Mouse (Mus musculus) frontal cortex, adult (tissue): ENCODE results near the gene Tctn1.

Experiments used
- ATAC-seq: cut with Nextera tagmentation; 2 replicates; pipeline ENCODE4 v1.9.2; 2017; ENCODE audit warnings: mild to moderate bottlenecking, moderate library complexity, mixed read lengths; ENCODE audit not compliant: low TSS enrichment

Gene Tctn1

DNA sequence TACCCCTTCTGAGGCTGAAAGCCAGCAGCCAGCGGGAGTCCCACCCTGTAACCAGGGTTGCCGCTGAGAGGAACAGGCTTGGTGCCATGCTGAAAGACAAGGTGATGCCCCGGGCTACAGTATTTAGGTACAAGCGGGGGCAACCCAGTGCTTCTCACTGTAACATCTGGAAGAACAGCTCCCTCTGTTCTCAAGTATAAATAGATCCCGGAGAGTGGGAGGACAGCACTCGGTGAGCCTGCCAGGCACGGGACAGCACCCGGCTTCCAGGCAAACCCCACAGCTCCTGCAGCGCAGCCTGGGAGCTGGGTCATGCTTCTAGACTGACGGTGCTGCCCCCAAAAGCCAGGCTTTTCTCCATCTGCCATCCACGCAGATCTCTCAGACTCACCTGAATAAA is 16.7 kb downstream of the Tctn1 start:
- peak; percentile 72; the same call in 1 of the 2 replicates for ATAC-seq

DNA sequence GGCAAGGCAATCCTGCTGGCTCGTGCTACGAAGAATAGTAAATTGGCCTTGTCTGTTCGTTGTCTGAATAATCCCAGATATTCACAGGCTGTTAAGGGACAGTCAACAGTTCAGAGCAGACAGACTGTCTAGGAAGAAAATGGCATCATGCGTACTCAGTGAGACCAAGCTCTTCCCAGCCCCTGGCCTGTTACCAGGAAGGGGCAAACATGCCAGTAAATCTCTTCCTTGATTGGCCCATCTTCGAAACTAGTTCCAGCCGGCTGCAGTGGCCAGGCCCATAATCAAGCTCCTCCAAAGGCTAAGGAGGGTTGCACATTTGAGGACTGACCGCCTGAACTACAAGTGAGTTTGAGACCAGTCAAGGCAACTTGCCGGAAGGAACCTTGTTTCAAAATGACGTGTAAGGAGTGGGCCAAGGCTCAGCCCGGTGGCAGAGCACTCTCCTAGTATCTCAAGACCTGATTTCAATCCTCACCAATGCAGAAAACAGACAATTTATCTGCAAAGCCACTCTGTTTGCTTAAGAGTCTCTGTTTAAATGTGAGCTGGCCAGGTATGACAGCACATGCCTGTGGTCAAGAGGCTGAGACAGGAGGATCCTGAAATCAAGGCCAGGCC is 17.6 kb downstream of the Tctn1 start:
- no peak for ATAC-seq

DNA sequence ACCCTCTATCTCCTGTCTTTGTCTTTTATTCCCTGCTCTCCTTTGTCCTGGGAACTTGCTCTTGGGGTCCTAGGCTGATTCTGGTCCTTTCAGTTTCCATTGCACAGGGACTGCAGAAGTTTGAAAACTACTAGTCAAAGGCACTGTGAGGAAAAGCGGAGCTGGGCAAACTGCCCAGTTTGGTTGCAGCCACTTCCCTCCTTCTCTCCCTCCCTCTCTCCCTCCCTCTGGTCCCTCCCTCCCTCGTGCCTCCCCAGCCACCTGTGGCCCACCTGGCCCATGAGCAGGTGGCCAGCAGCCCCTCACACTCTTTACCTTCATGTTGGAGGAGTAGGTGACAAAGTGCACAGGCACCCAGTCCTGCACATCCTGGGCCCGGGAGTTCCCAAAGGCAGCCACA is 19.1 kb downstream of the Tctn1 start:
- no peak for ATAC-seq

DNA sequence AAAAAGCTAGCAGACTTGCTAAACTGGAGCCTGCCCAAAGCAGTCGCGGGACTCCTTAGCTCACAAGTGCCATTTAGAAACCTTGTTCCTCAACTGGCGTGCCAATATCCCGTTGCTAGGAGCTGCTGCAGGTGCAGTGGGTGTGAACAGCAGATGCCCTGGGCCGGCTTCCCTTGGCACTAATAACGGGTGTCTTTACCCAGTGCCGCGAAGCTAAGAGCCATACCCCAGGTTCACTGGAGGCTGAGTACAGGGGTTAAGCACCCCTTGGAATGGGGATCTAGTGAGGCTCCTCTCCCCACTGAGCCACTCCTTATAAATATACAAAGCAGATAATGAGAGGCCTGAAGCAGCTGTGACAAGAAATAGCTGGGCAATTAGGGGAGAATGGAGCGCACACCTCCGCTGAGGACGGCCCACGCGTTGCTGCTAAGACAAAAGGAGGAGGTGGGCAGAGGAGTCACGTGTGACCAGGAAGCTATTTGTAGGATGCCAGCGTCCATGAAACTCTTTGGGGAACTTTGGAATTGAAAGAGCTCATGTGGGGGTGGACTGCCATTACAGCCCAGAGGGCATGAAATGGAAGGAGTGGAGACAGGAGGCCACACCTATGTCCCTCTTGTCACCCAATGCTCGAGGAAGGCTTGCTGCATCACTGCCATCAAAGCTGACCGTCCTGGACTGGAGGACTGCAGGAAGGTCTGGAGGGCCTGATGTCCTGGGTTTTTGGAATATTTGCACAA is 20.3 kb downstream of the Tctn1 start:
- ATAC-seq = no peak

DNA sequence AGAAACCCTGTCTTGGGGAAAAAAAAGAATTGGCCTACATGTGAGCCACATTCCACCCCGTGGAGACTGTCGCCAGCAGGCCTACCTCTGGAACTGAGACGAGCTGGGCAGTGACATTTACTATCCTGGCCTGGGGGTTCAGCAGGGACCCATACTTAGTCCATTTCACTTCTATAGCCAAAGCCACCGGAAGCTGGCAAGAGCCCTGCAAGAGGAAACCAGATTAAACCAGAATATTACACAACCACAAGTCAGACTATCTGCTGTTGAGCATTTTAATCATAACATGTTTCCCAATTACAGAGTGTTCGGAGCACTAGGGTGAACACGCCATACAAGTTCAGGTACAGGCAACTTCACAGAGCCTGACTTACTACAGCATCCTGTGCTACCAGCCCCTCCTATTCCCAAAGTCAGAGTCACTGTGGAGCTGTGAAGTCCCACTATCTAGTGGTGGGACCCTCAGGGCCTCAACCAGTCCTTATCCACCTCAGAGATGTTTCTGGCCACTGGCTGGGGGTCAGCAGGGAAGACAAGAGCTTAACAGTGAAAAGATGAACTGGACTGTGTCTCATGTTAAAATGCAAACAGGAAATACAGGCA is 21.6 kb downstream of the Tctn1 start:
- no peak for ATAC-seq

DNA sequence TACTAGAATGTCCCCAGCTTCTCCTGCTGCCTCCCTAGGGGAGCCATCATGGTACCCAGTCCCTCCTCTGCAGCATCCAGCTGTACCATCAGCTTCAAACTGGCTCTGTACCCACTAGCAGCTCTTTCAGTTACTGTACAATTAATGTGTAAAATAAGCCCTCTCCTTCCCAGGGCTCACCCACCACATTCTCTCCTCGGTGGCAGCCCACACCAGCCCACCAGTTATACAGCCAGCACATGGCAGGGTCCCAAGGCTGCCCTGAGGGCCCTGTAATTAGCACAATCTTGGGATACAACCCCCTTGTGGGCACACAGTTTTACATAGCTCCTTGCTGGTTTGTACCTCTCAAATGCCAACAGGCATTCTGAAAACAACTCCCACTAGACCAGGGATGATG is 23.3 kb downstream of the Tctn1 start:
- peak; percentile 16; the same call in 1 of the 2 replicates for ATAC-seq

DNA sequence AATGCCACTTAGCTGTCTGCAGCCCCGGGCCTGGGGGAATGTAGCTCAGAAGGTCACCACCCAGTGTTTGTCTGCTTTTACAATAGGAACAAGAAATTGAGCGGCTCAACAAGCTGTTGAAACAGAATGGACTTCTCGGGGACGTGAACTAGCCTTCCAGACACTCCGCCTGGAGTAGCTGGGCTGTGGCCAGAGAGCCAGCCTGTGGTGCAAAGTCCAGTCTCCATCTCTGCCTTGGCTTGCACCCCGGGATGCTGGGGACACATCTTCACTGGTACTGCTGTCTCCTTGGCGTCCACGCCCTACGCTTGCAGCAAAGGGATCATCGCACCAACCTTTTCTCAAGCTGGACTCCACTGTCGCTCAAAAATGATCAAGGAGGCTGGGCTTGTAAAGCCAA is 23.7 kb downstream of the Tctn1 start:
- no peak for ATAC-seq

DNA sequence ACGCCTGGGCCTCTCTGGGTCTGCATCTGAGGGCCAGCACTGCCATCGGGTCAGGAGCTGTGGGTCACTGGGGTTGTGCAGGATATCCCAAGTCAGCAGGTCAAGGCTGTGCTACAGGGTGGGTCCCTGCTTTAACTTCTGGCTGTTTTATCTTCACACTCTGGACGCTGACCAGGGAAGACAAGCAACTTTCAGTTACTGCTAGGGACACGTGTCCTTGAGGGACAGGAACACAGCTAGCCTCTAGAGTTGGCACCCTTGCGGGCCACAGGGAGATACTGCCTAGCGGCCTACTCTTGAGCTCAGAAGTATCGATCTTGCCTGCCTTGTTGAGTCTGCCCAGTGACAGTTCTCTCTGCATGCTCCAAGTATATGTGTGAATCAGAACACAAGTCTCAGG is 24.6 kb downstream of the Tctn1 start:
- ATAC-seq = no peak

DNA sequence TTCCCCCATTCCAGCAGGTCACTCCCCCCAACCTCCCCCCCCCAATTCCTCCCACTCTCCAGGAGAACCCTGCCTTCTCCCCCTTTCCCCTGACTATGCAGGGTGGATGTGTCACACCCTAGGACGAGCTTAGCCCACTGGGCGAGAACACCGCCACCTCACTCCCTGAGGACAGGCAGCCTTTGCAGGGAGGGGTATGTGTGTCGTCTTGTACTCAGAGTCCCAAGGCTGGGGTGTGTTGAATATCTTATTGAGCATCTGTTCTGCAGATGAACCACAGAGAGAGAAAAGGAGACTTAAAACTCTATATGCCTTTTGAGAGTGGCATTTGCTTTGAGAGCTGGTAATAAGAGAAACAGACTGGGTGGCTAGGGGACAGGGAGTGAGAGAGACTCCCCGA is 27.1 kb downstream of the Tctn1 start:
- peak; percentile 70 for ATAC-seq

DNA sequence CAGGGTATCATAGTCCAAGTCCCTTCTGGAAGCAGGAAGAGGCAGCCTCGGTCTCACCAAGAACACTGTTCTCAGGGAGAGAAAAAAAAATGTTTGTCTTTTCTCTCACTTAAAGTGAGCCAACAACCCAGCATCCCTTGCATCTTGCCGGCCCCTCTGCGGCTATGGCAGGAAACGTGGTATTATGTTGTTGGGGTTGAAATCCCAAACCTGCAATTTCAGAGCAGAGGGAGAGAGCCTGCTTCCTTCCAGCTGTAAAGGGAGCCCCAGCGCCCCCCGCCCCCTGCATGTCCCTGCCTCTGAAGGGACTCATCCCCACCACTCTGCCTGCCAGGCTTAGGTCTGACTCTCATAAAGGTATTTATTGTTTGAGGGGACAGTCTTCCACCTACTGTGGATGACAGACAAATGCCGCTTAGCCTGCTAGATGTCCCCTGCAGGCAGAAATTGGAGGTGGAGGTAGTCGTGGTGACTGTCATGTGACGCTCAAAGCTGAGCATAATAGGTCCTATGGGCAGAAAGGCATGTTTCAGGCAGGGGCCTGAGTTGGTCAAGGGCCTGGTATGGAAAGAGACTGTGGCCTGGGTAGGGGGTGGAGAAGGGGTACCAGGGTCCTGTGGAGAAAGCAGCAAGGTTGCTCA is 28.9 kb downstream of the Tctn1 start:
- no peak for ATAC-seq

DNA sequence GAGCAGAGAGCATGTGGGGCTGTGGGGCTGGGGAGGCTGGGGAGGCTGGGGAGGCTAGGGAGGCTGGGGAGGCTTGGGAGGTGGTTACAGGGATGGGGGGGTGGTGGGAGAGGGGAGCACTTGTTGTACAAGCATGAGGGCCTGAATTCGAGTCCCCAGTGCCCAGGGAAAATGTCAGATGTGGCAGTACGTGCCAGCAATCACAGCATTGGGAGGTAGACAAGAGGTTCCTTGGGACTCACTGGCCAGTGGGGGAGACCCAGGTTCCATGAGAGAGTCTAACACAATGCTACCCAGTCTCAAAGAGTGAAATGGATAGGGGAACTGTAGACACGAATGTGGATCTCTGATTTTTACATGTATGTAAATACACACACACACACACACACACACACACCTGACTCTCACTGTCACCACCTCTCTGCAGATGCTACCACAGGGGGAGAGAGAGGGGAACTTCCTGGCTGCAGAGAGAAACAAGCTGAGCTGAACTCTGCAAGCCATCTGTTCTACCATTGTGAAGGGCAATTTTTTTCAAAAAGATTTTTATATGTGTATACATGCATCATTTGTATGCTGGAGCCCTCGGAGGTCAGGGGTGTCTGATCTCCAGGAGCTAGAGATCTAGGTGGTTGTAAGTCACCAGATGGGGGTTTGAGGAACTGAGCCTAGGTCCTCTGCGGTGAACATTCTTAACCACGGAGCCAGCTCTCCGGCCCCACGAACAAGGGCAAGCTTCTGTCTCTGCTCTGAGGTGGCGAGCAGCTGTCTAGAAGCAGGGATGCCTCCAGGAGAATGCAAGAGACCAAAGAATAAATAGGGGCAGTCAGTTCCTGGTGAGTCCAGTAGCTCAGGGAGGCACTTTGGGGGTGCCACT is 29.7 kb downstream of the Tctn1 start:
- ATAC-seq = no peak

DNA sequence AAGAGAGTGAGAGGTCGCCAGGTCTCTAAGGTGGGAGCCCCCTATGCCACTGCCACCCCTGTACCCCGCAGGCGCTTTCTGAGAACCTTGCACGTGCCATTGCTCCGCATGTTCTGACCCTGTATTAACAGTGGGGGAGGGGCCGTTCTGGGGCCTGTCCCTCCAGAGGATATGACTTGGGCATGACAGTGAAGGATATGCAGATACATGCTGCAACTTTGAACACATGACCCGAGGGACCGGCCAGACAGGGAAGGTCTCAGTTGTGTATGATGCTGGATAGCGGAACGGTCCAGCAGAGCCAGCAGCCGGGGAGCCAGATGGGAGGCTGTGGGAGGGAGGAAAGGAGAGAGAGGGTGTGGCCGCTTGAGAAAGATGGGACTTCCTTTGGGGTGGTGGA is 30.6 kb downstream of the Tctn1 start:
- ATAC-seq = peak; percentile 36; the same call in 1 of the 2 replicates

DNA sequence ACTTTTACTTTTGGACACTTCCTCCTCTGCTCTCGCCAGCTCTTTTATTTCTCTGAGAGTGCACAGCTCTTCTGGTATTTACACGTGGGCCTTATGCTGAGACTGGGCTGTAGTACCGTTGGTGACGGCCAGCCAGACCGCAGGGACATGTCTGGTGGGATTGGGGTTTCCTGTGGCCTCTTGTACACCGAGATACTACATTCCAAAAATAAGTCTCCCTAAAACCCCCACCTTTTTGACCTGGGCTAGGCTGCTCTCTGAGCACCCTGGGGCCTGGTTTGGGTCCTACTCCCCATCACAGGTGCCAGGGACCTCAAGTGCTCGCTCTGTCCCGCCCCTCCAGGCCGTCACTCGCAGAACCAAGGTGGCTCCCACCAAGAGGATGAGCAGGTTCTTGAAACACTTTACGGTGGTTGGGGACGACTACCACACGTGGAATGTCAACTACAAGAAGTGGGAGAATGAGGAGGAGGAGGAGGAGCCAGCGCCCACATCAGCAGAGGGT is 31.1 kb downstream of the Tctn1 start:
- ATAC-seq = no peak

DNA sequence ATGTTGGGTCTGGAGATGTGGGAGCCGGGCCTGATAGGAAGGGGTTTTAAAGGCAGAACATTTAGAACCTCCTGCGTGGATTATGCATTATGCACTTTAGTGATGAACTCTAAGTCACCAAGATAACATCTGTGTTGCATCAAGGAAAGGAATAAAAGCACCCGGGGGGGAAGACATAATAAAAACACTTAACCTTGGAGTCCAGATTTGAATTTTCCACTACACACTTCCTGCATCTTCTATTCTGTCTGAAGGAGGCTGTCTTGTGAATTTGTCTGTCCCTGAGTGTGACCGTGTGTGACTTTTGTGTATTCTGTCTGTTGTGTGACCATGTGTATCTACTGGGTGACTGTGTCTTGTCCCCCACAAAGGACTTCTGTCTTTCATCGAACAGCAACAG is 32.3 kb downstream of the Tctn1 start:
- ATAC-seq = no peak

DNA sequence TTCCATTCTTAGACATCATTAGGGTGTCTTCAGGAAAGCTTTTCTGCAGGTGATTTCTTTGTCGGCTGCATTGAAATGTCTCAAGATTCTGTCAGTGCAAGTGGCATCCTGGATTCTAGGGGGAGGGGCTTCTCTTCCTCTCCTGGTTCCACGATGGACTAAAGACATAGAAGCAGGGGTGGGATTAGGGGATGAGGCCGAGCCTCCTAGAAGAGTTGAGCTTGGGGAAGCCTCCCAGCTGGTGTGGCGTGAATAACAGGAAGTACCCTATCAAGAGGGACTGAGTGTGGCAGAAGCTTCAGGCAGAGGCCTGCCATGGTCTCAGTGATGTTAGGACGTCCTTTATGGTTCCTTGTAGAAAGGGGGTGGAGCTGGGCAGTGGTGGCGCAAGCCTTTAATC is 32.8 kb downstream of the Tctn1 start:
- no peak for ATAC-seq

DNA sequence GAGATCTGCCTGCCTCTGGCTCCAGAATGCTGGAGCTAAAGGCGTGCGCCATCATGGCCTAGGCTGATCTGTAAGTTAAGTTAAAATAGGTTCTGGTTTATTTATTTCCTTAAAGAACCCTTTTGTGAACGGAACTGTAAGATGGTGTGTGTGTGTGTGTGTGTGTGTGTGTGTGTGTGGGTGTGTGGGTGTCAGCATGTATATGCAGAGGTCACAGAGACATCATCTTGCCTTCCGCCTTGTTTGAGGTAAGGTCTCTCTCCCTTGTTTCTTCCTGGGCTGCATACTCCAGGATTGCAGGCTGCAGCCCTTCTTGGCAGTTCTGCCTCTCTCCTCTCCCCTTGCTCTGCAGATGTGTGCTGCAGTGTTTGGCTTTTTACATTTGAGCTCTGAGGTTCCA is 33.4 kb downstream of the Tctn1 start:
- ATAC-seq = no peak

DNA sequence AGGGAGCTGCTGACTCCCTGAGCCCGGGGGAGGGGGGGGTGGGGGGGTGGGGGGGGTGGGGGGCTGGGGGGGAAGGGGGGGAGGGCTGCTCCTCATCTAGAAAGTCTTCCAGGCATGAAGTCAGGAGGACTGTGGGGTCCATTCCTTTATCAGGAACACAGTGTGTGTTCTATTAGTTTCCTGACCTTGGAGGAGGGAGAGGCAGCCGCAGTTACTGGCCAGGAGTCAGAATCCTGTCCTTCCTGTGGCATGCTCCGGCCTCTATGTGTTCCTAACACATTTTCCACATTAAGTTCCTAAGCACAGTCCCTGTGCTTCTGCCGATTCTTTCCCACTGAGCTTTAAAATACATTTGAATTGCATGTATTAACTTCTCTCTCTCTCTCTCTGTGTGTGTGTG is 35.5 kb downstream of the Tctn1 start:
- ATAC-seq = no peak

DNA sequence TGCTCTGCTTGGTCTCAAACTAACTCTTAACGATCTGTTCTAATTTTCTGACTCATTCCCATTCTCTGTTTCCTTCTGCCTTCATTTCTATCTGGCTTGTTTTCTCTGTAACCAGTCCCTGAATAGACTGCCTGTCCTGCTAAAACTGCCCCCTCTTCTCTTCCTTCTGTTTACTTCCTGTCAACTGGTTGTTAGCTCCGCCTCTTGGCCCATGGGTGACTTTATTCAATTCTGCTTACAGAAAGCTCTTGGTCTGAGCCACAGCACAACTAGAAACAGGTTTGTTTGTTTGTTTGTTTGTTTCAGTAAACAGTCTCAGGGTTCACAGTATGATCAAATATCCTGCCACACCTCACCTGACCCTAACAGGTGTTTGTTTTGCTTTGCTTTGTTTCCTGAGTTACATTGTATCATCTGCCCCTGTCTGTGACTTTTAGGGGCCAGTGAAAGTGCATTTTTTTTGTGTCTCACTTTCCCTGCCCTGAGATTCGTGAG is 35.9 kb downstream of the Tctn1 start:
- no peak for ATAC-seq

DNA sequence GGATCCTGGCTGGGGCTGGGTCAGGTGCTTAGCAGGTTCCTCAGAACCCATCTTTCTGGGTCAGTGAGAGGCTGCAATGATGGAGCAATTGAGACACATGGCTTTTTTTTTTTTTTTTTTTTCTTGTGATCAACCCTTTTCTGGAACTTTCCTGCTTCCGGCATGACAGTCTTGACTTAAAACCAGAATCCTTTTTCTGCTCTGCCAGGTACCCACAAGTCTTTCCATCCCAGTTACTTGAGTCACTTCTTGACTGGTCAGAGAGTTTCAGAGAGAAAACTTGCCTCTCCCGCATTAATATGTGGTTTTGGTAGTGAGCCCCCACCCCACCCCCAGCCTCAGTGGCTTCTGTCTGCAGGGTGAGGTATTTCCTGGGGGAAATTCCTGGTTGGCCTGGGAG is 40.0 kb downstream of the Tctn1 start:
- no peak for ATAC-seq

DNA sequence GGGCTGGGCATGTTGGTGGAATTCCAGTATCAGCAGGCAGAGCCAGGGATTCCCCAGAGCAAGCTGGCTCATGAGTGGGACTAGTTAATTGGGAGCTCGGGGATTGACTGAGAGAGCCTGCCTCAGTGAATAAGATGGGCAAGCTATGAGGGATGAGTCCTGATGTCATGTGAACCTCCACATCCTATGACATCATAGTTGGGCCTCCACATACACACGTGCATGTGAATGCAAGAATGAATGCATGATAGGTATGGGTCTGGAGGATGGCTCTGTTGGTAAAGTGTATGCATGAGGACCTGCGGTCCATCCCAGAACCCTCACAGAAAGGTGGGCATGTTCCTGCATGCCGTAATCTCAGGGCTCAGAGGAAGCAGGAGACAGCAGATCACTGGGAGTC is 43.2 kb downstream of the Tctn1 start:
- ATAC-seq = no peak
